Mouse (Mus musculus): Measurements from ENCODE around the gene Tmc2. TPM values are rescaled to one million over a fixed set of nuclear protein-coding genes. Genes with fewer than 3 reads are reported as not detected.

Tmc2 gene
- polyA plus RNA-seq, 1 experiment from 2014 or later: not detected

- Histone ChIP-seq H3K27ac (no peak overlapping the region), H3K27me3 (ENCODE audit: insufficient read depth, poor library complexity, severe bottlenecking) (no peaks in the 10 kb centered on the region), H3K36me3 (no peaks in the 10 kb centered on the region), H3K4me3 (no peak overlapping the region), H3K4me1 (0 out of 2 replicates have a peak, but pooled peaks cover 3% of the 10 kb centered on the region), H3K9me3 (no peaks in the 10 kb centered on the region)
- no peak for DNase-seq (ENCODE audit: low spot score)
- WGBS: 14% methylated on average over 2 of the region's 2 CpGs
Measured at GRCm38 (mm10) chr2:130262398-130262797, 67.4 kb downstream of the Tmc2 start.

- Histone ChIP-seq H3K4me1 (0 out of 2 replicates have a peak, but pooled peaks cover 3% of the 10 kb centered on the region), H3K9me3 (no peaks in the 10 kb centered on the region), H3K4me3 (no peak overlapping the region), H3K36me3 (no peaks in the 10 kb centered on the region), H3K27me3 (ENCODE audit: insufficient read depth, poor library complexity, severe bottlenecking) (no peaks in the 10 kb centered on the region), H3K27ac (no peak overlapping the region)
- WGBS: 91% methylated on average over 1 of the region's 1 CpGs
- no peak for DNase-seq (ENCODE audit: low spot score)
Measured at GRCm38 (mm10) chr2:130265520-130265919, 70.5 kb downstream of the Tmc2 start.

GRCm38 (mm10) chr2:130268074-130268473, 73.1 kb downstream of the Tmc2 start:
- Histone ChIP-seq H3K27me3 (ENCODE audit: insufficient read depth, poor library complexity, severe bottlenecking) (no peaks in the 10 kb centered on the region), H3K27ac (no peak overlapping the region), H3K36me3 (no peaks in the 10 kb centered on the region), H3K4me3 (no peak overlapping the region), H3K9me3 (no peaks in the 10 kb centered on the region), H3K4me1 (0 out of 2 replicates have a peak, but pooled peaks cover under 1% of the 10 kb centered on the region)
- DNase-seq (ENCODE audit: low spot score): no peak
- WGBS: 55% methylated on average over 7 of the region's 7 CpGs

- peaks cover 38% of the 10 kb centered on the region for H3K36me3 ChIP-seq
- peaks cover 25% of the 10 kb centered on the region for H3K4me1 ChIP-seq
- no peaks in the 10 kb centered on the region for H3K27me3 ChIP-seq (ENCODE audit: insufficient read depth, poor library complexity, severe bottlenecking)
- no peak for DNase-seq (ENCODE audit: low spot score)
- WGBS: 3% methylated on average over 14 of the region's 14 CpGs
- no peaks in the 10 kb centered on the region for H3K9me3 ChIP-seq
- peak overlapping the region; percentile 98 for H3K27ac ChIP-seq
- H3K4me3 ChIP-seq: peak overlapping the region; percentile 94
Measured at GRCm38 (mm10) chr2:130273732-130274131, 78.7 kb downstream of the Tmc2 start.

GRCm38 (mm10) chr2:130274149-130274861, 79.3 kb downstream of the Tmc2 start, which contains the start of gene Nop56:
Gene Nop56 (plus strand): TSS chr2:130274430.
- H3K4me3 ChIP-seq: peak within 1 kb of the TSS; percentile 94
- peak; percentile 99 for DNase-seq (ENCODE audit: low spot score)
- no peaks in the 10 kb centered on the region for H3K27me3 ChIP-seq (ENCODE audit: insufficient read depth, poor library complexity, severe bottlenecking)
- peak within 1 kb of the TSS; percentile 98 for H3K27ac ChIP-seq
- peaks cover 41% of the 10 kb centered on the region for H3K36me3 ChIP-seq
- peaks cover 25% of the 10 kb centered on the region for H3K4me1 ChIP-seq
- no peaks in the 10 kb centered on the region for H3K9me3 ChIP-seq
- WGBS: under 1% methylated on average over 68 of the region's 68 CpGs

- DNase-seq (ENCODE audit: low spot score): no peak
- peak overlapping the region; percentile 98 for H3K27ac ChIP-seq
- H3K4me3 ChIP-seq: peak overlapping the region; percentile 94
- H3K36me3 ChIP-seq: peaks cover 47% of the 10 kb centered on the region
- H3K27me3 ChIP-seq (ENCODE audit: insufficient read depth, poor library complexity, severe bottlenecking): no peaks in the 10 kb centered on the region
- H3K9me3 ChIP-seq: no peaks in the 10 kb centered on the region
- 2% methylated on average over 10 of the region's 10 CpGs for WGBS
- H3K4me1 ChIP-seq: peaks cover 25% of the 10 kb centered on the region
Measured at GRCm38 (mm10) chr2:130274862-130275261, 79.9 kb downstream of the Tmc2 start.

GRCm38 (mm10) chr2:130275649-130276048, 80.7 kb downstream of the Tmc2 start:
- Histone ChIP-seq H3K27ac (no peak overlapping the region), H3K36me3 (peaks cover 55% of the 10 kb centered on the region)

GRCm38 (mm10) chr2:130279600-130280091, 84.7 kb downstream of the Tmc2 start:
- Histone ChIP-seq H3K27ac (no peak overlapping the region), H3K4me3 (no peak overlapping the region), H3K36me3 (peaks cover 70% of the 10 kb centered on the region), H3K4me1 (peaks cover 30% of the 10 kb centered on the region), H3K9me3 (no peaks in the 10 kb centered on the region), H3K27me3 (ENCODE audit: insufficient read depth, poor library complexity, severe bottlenecking) (no peaks in the 10 kb centered on the region)
- DNase-seq (ENCODE audit: low spot score): no peak
- WGBS: 41% methylated on average over 8 of the region's 8 CpGs

More at GRCm38 (mm10) chr2:130275649-130276048, 80.7 kb downstream of the Tmc2 start:
- peaks cover 28% of the 10 kb centered on the region for H3K4me1 ChIP-seq
- H3K9me3 ChIP-seq: no peaks in the 10 kb centered on the region
- H3K4me3 ChIP-seq: peak overlapping the region; percentile 94
- H3K27me3 ChIP-seq (ENCODE audit: insufficient read depth, poor library complexity, severe bottlenecking): no peaks in the 10 kb centered on the region
- DNase-seq (ENCODE audit: low spot score): no peak
- WGBS: 54% methylated on average over 6 of the region's 6 CpGs

- no peaks in the 10 kb centered on the region for H3K9me3 ChIP-seq
- peaks cover 66% of the 10 kb centered on the region for H3K36me3 ChIP-seq
- no peak overlapping the region for H3K4me3 ChIP-seq
- no peak for DNase-seq (ENCODE audit: low spot score)
- 64% methylated on average over 7 of the region's 7 CpGs for WGBS
- no peak overlapping the region for H3K27ac ChIP-seq
- H3K4me1 ChIP-seq: peaks cover 30% of the 10 kb centered on the region
- no peaks in the 10 kb centered on the region for H3K27me3 ChIP-seq (ENCODE audit: insufficient read depth, poor library complexity, severe bottlenecking)
Measured at GRCm38 (mm10) chr2:130280224-130280623, 85.2 kb downstream of the Tmc2 start.

GRCm38 (mm10) chr2:130280818-130281217, 85.8 kb downstream of the Tmc2 start:
- peaks cover 25% of the 10 kb centered on the region for H3K4me1 ChIP-seq
- no peak overlapping the region for H3K4me3 ChIP-seq
- H3K27me3 ChIP-seq (ENCODE audit: insufficient read depth, poor library complexity, severe bottlenecking): no peaks in the 10 kb centered on the region
- no peak for DNase-seq (ENCODE audit: low spot score)
- no peak overlapping the region for H3K27ac ChIP-seq
- WGBS: 80% methylated on average over 4 of the region's 4 CpGs
- peaks cover 61% of the 10 kb centered on the region for H3K36me3 ChIP-seq
- no peaks in the 10 kb centered on the region for H3K9me3 ChIP-seq

- H3K27me3 ChIP-seq (ENCODE audit: insufficient read depth, poor library complexity, severe bottlenecking): no peaks in the 10 kb centered on the region
- peak; percentile 96 for DNase-seq (ENCODE audit: low spot score)
- under 1% methylated on average over 51 of the region's 51 CpGs for WGBS
- H3K36me3 ChIP-seq: peaks cover 31% of the 10 kb centered on the region
- H3K27ac ChIP-seq: peak within 1 kb of the TSS; percentile 96
- H3K4me3 ChIP-seq: peak within 1 kb of the TSS; percentile 98
- H3K4me1 ChIP-seq: peaks cover 12% of the 10 kb centered on the region
- no peaks in the 10 kb centered on the region for H3K9me3 ChIP-seq
Measured at GRCm38 (mm10) chr2:130283854-130284654, 89.1 kb downstream of the Tmc2 start, which contains the start of gene Idh3b. Gene Idh3b (minus strand): TSS chr2:130284547.

GRCm38 (mm10) chr2:130289086-130289485, 94.1 kb downstream of the Tmc2 start:
- Histone ChIP-seq H3K36me3 (no peaks in the 10 kb centered on the region), H3K4me1 (peaks cover 13% of the 10 kb centered on the region), H3K27ac (no peak overlapping the region), H3K27me3 (ENCODE audit: insufficient read depth, poor library complexity, severe bottlenecking) (peaks cover 20% of the 10 kb centered on the region), H3K9me3 (no peaks in the 10 kb centered on the region), H3K4me3 (no peak overlapping the region)
- DNase-seq (ENCODE audit: low spot score): no peak
- WGBS: 48% methylated on average over 4 of the region's 4 CpGs

GRCm38 (mm10) chr2:130291434-130291833, 96.4 kb downstream of the Tmc2 start:
- 12% methylated on average over 8 of the region's 8 CpGs for WGBS

More at GRCm38 (mm10) chr2:130291434-130291833, 96.4 kb downstream of the Tmc2 start:
- H3K36me3 ChIP-seq: 0 out of 2 replicates have a peak, but pooled peaks cover 2% of the 10 kb centered on the region
- peaks cover 31% of the 10 kb centered on the region for H3K4me1 ChIP-seq
- H3K4me3 ChIP-seq: no peak overlapping the region
- peak; percentile 87 for DNase-seq (ENCODE audit: low spot score)
- no peak overlapping the region for H3K27ac ChIP-seq
- H3K9me3 ChIP-seq: no peaks in the 10 kb centered on the region
- peaks cover 42% of the 10 kb centered on the region for H3K27me3 ChIP-seq (ENCODE audit: insufficient read depth, poor library complexity, severe bottlenecking)
